Mouse (Mus musculus) liver, adult (tissue): ENCODE measurements around the gene Dbp.

Experiments
- GATA4 ChIP-seq: IDR thresholded peaks from 2 replicates; pipeline ENCODE4 v1.6.1; 2014; ENCODE audit warnings: mild to moderate bottlenecking, low read length; ENCODE audit not compliant: insufficient replicate concordance

The Dbp gene

GRCm38 (mm10) chr7:45704046-45704559 lies 785 bp upstream of the Dbp start:
- no peak for TF ChIP-seq GATA4

- no peak for TF ChIP-seq GATA4
Observed at GRCm38 (mm10) chr7:45705443-45705864, 566 bp downstream of the Dbp start.

DNA sequence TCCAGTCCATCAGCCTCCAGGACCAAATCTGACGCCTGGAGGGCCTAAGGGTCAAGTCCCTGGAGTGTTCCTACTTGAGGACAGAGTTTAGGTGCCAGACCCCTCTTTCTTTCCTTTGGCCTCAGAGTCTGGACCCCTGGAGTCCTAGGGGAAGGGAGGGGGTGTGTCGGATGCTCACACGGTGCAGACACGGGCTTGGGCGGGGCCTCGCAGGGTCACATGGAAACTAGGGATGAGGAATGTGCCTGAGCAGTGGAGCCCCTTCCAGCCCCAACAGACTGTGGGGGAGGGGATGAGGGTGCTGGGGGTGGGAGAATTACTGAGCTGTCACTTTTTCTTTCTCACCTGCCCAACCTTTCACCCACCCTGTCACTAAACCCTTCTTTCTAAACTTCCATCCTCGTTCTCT lies 989 bp downstream of the Dbp start:
- TF ChIP-seq GATA4: no peak

- TF ChIP-seq GATA4: no peak
Observed at GRCm38 (mm10) chr7:45706721-45707241, 1.9 kb downstream of the Dbp start.

GRCm38 (mm10) chr7:45707375-45707967 lies 2.6 kb downstream of the Dbp start:
- no peak; the same call in 1 of the 2 replicates for TF ChIP-seq GATA4

DNA sequence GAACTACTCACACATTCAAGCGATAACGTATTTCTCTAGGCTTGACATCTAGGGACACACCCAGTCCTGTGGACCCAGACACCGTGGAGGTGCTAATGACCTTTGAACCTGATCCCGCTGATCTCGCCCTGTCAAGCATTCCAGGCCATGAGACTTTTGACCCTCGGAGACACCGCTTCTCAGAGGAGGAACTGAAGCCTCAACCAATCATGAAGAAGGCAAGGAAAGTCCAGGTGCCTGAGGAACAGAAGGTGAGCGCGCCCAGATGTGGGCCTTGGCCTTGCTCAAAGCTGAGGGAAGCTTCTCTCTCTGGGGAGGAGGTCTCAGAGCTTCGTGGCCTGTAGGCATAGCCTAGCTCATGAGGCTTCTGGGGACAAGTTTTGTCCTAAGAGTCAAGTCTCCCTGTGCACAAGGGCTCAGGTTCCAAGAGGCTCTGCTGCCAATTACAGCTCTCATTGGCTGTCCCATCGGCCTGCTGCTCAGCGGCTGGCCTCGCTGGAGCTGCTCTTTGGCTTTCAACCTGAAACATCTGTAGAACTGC lies 3.4 kb downstream of the Dbp start:
- TF ChIP-seq GATA4: no peak

GRCm38 (mm10) chr7:45709036-45709435 lies 4.1 kb downstream of the Dbp start:
- no peak for TF ChIP-seq GATA4

DNA sequence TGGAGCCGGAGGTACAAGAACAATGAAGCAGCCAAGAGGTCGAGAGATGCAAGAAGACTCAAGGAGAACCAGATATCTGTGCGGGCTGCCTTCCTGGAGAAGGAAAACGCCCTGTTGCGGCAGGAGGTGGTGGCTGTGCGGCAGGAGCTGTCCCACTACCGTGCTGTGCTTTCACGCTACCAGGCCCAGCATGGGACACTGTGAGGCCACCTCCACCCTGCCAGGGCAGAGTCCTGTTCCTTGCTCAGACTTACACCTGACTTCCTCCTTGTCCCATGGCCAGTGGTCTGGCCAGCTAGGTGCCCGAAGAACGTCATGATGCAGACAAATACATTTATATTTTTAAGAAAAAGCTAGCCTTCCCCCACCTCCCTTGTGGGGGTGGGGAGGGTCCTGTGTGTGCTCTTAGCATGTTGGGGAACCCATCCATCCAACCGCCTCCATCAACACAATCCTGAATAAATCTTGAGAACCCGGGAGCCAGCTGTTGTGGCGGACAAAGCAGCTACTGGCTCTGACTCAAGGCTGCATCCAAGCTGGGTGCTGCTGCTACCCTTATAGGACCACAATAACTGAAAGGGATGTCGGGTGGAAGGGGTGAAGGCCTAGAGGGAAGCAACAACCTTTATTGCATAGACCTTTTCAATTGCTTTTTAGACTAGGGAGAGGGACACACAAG lies 4.9 kb downstream of the Dbp start:
- TF ChIP-seq GATA4: no peak

- no peak for TF ChIP-seq GATA4
Observed at GRCm38 (mm10) chr7:45710477-45711191, 5.7 kb downstream of the Dbp start.

GRCm38 (mm10) chr7:45711316-45712021 lies 6.6 kb downstream of the Dbp start:
- TF ChIP-seq GATA4: no peak

DNA sequence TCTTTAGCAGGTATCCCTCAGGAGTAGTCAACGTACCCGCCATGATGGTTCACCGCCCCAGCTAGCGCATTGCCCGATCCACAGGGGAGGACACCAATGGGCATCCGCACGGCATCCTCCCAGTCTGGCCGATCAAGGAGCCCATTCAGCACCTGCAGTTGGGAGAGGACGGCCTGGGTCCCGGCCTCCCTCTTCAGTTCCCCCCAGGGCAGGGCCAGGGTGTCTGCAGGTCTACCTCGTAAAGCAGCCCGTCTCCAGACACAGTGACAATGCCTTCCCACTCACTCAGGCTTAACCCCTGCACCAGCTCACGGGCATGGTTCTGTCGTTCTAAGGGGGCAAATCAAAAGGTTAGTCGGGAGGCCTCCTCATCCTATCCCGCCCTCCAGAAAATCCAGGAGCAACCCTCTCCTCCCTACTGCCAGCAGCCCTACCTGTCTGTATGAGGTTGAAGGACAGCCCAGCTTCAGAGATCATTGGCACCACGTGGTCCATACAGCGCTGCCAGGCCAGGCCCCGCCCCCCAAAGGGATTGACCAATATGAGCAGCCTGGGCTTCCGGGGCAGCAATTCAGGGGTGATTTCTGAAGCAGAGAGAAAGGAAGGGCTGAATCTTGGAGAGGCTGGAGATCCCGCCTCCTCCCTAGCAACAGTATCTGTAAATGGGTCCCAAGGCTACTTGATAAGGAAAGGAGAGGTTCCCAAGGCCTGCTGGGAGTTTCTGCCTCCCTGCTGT lies 7.3 kb downstream of the Dbp start:
- TF ChIP-seq GATA4: peak; percentile 33; the same call in 1 of the 2 replicates

DNA sequence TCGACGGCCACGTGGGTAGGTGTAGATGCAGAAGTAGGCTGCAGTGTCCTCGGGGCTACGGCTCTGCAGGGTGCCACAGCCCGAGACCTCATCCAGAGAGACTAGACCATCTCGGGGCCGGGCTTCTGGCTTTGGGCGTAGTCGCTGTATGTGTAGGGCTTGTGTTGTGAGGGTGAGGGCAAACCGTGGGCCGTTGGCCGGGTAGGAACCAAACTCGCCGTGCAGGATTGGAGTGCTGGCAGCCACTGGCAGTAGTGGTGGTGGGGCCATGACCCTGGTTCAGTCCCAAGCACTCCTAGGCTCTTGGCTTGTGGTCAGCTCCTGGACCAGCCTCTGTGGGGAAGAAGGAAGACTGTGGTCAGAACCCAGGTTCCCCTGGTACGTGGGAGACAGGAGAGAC lies 8.5 kb downstream of the Dbp start:
- no peak for TF ChIP-seq GATA4

DNA sequence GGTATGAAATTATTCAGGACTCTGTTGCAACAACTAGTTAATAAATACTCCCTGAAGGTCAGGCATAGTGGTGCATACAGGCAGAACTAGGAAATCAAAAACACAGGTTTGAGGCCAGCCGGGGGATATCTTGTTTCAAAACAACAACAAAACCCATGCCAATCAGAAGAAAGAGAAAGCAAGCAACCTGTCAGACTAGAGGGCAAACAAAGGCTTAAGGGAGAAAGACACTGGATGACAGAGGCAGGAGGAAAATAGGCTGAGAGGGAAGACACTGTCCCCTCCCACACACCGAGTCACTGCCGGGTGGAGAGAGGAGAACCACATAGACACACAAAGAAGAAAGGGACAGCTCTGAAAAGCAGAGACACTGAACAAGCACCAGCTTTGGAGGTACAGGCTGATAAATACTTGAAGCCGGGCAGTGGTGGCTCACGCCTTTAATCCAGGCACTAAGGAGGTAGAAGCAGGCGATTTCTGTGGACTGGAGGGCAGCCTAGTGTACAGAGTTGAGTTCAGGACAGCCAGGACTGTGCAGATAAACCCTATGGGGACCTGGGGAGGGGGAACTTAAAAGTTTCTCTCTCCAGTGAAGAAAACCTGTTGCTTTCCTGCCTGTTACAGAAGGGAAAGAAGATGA lies 9.1 kb downstream of the Dbp start:
- TF ChIP-seq GATA4: no peak

GRCm38 (mm10) chr7:45714630-45715089 lies 9.8 kb downstream of the Dbp start:
- no peak for TF ChIP-seq GATA4
